Mouse (Mus musculus): ENCODE data around the gene Trpv6. TPM values are rescaled to one million over a fixed set of nuclear protein-coding genes. Genes with fewer than 3 reads are reported as not detected.

Trpv6 gene
- polyA plus RNA-seq, 1 experiment from 2014 or later: 10.0 TPM

DNA sequence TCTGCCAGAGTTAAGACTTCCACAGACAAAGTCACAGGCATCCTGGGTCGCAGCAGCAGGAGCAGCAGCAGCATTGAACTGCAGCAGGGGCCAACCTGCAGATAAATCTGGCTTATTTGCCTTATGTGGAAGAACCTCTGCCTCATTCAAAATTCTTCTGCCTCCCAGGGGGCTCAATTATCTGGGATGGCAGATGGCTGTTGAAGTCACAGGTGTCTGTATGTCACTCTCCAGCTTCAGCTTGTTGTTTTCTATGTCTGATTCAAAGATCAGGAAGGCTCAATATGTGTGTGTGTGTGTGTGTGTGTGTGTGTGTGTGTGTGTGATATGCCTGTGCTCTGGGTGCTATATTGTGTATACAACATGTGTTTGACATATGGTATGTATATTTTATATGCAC is 1.2 kb upstream of the Trpv6 start:
- Histone ChIP-seq H3K4me3 (replicated peaks; ENCODE audit: low read length) (no peak overlapping the region), H3K27ac (ENCODE audit: low read length) (no peak overlapping the region), H3K9me3 (replicated peaks; ENCODE audit: control insufficient read depth, low read length) (no peaks in the 10 kb centered on the region), H3K4me1 (ENCODE audit: control insufficient read depth, insufficient read depth, low read length) (no peaks in the 10 kb centered on the region), H3K4me2 (ENCODE audit: low read depth, low read length) (no peak overlapping the region), H3K36me3 (ENCODE audit: control insufficient read depth, insufficient read depth, low read length) (no peaks in the 10 kb centered on the region), H3K9ac (ENCODE audit: low read length) (no peak overlapping the region), H3K27me3 (ENCODE audit: control insufficient read depth, insufficient read depth, low read length) (no peaks in the 10 kb centered on the region)
- 29% methylated on average over 1 of the region's 1 CpGs for WGBS
- no peak for ATAC-seq (ENCODE audit: insufficient read depth, low FRiP score)

GRCm38 (mm10) chr6:41635211-41635610 is 994 bp downstream of the Trpv6 start:
- H3K9me3 ChIP-seq (replicated peaks; ENCODE audit: control insufficient read depth, low read length): no peaks in the 10 kb centered on the region
- peak overlapping the region; percentile 32 for H3K4me3 ChIP-seq (replicated peaks; ENCODE audit: low read length)
- H3K27ac ChIP-seq (ENCODE audit: low read length): no peak overlapping the region
- H3K36me3 ChIP-seq (ENCODE audit: control insufficient read depth, insufficient read depth, low read length): no peaks in the 10 kb centered on the region
- no peaks in the 10 kb centered on the region for H3K4me1 ChIP-seq (ENCODE audit: control insufficient read depth, insufficient read depth, low read length)
- no peak overlapping the region for H3K9ac ChIP-seq (ENCODE audit: low read length)
- 36% methylated on average over 1 of the region's 1 CpGs for WGBS
- no peaks in the 10 kb centered on the region for H3K27me3 ChIP-seq (ENCODE audit: control insufficient read depth, insufficient read depth, low read length)
- no peak for ATAC-seq (ENCODE audit: insufficient read depth, low FRiP score)
- peak overlapping the region; percentile 28 for H3K4me2 ChIP-seq (ENCODE audit: low read depth, low read length)

DNA sequence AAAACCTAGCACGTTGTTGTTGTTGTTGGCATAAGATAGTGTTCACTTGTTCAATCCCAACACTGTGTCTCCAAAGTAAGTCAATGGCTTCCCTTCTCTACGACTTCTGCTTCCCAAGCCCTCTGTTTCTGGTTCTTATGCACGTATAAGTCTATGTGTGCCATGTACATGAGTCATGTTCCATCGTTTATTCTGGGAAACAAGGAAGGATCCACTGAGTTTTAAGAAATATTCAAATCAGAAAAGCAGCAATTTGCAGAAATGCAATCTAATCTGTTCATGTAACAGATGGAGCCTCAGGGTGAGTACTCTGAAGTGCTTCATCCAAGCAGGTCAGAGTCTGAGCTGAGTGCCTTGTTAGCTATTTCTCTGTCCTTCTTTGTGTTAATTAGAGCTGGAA is 4.7 kb downstream of the Trpv6 start:
- Histone ChIP-seq H3K4me1 (ENCODE audit: control insufficient read depth, insufficient read depth, low read length) (no peaks in the 10 kb centered on the region), H3K4me3 (replicated peaks; ENCODE audit: low read length) (no peak overlapping the region), H3K9ac (ENCODE audit: low read length) (no peak overlapping the region), H3K4me2 (ENCODE audit: low read depth, low read length) (no peak overlapping the region), H3K27ac (ENCODE audit: low read length) (no peak overlapping the region), H3K27me3 (ENCODE audit: control insufficient read depth, insufficient read depth, low read length) (no peaks in the 10 kb centered on the region), H3K36me3 (ENCODE audit: control insufficient read depth, insufficient read depth, low read length) (no peaks in the 10 kb centered on the region), H3K9me3 (replicated peaks; ENCODE audit: control insufficient read depth, low read length) (no peaks in the 10 kb centered on the region)
- no peak for ATAC-seq (ENCODE audit: insufficient read depth, low FRiP score)
- WGBS: 74% methylated on average over 4 of the region's 4 CpGs

GRCm38 (mm10) chr6:41630791-41631190 is 5.4 kb downstream of the Trpv6 start:
- no peaks in the 10 kb centered on the region for H3K4me1 ChIP-seq (ENCODE audit: control insufficient read depth, insufficient read depth, low read length)
- no peak overlapping the region for H3K4me2 ChIP-seq (ENCODE audit: low read depth, low read length)
- H3K27ac ChIP-seq (ENCODE audit: low read length): no peak overlapping the region
- no peak for ATAC-seq (ENCODE audit: insufficient read depth, low FRiP score)
- no peaks in the 10 kb centered on the region for H3K27me3 ChIP-seq (ENCODE audit: control insufficient read depth, insufficient read depth, low read length)
- no peaks in the 10 kb centered on the region for H3K36me3 ChIP-seq (ENCODE audit: control insufficient read depth, insufficient read depth, low read length)
- no peaks in the 10 kb centered on the region for H3K9me3 ChIP-seq (replicated peaks; ENCODE audit: control insufficient read depth, low read length)
- no peak overlapping the region for H3K4me3 ChIP-seq (replicated peaks; ENCODE audit: low read length)
- 50% methylated on average over 2 of the region's 2 CpGs for WGBS
- no peak overlapping the region for H3K9ac ChIP-seq (ENCODE audit: low read length)

DNA sequence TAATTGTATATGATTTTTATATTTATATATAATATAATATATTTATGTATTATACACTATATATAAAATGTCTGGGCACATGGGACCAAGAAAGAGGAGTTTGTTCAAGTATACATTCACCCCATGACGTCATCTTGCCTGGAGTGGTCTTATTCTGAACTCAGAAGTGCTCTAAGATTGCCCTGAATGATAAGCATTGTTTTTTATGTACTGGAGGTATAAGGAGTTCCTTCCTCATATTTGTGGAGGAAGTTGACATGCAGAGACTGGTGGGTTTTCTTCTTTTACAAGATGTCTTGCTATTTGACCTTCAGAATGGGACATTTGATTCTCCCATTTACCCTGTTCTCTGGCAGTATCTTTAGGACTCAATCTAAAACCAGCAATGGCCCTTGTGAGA is 8.0 kb downstream of the Trpv6 start:
- no peaks in the 10 kb centered on the region for H3K27me3 ChIP-seq (ENCODE audit: control insufficient read depth, insufficient read depth, low read length)
- H3K4me2 ChIP-seq (ENCODE audit: low read depth, low read length): no peak overlapping the region
- ATAC-seq (ENCODE audit: insufficient read depth, low FRiP score): no peak
- WGBS: 65% methylated on average over 1 of the region's 1 CpGs
- H3K36me3 ChIP-seq (ENCODE audit: control insufficient read depth, insufficient read depth, low read length): no peaks in the 10 kb centered on the region
- no peaks in the 10 kb centered on the region for H3K9me3 ChIP-seq (replicated peaks; ENCODE audit: control insufficient read depth, low read length)
- no peak overlapping the region for H3K9ac ChIP-seq (ENCODE audit: low read length)
- no peak overlapping the region for H3K4me3 ChIP-seq (replicated peaks; ENCODE audit: low read length)
- no peaks in the 10 kb centered on the region for H3K4me1 ChIP-seq (ENCODE audit: control insufficient read depth, insufficient read depth, low read length)
- H3K27ac ChIP-seq (ENCODE audit: low read length): no peak overlapping the region

DNA sequence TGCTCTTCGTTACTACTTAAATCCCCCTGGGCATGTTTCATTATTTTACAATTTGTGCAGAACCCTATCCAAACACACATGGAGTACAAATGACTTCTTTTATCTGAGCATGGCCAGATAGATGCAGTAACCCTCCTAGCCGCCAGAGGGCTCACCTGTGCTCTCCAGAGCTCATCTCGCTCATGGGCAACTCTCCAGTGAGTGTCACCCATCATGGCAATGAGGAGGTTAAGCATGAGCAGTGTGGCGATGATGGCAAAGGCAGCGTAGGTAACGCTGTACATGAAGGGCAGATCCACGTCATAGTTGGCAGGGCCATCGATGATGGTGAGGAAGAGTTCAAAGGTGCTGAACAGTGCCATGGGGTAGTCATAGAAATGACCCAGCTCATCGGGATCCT is 13.5 kb downstream of the Trpv6 start:
- H3K27ac ChIP-seq (ENCODE audit: low read length): no peak overlapping the region
- H3K9me3 ChIP-seq (replicated peaks; ENCODE audit: control insufficient read depth, low read length): no peaks in the 10 kb centered on the region
- H3K36me3 ChIP-seq (ENCODE audit: control insufficient read depth, insufficient read depth, low read length): no peaks in the 10 kb centered on the region
- WGBS: 66% methylated on average over 9 of the region's 9 CpGs
- no peaks in the 10 kb centered on the region for H3K27me3 ChIP-seq (ENCODE audit: control insufficient read depth, insufficient read depth, low read length)
- no peak overlapping the region for H3K4me2 ChIP-seq (ENCODE audit: low read depth, low read length)
- no peak overlapping the region for H3K9ac ChIP-seq (ENCODE audit: low read length)
- no peak overlapping the region for H3K4me3 ChIP-seq (replicated peaks; ENCODE audit: low read length)
- ATAC-seq (ENCODE audit: insufficient read depth, low FRiP score): no peak
- no peaks in the 10 kb centered on the region for H3K4me1 ChIP-seq (ENCODE audit: control insufficient read depth, insufficient read depth, low read length)

DNA sequence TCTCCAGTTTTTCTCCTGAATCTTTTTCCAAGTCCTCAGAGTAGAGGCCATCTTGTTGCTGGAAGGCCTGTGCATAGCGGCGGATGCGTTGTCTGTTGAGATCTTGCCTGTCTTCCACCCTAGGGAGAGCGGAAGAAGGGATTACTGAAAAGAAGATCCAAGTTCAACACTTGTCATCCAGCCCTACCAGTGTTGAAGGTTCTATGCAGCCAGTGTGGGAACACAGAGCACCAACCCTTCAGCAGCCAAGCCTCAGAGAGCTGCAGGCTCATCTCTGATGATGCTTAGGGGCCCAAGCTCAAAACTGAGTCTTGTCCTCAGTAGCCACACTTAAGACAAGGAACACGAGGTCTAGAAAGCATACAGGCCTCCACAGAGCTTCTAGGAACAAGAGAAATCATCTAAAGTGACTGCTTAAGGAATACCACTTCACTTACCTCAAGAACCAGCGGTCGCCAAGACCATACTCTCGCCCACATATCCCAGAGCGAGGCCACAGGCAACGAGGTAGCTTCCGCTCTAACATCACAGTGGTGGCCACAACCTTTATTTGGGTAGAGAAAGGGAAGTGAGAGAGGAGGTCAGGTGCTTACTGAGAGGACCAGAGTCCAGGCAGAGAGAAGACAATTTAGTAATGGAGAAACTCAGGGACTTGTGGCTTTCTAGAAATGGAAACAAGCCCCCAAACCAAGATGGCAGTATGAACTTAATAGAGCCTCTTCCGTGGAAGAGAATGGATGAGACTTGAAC is 14.8 kb downstream of the Trpv6 start:
- H3K4me3 ChIP-seq (replicated peaks; ENCODE audit: low read length): no peak overlapping the region
- H3K9ac ChIP-seq (ENCODE audit: low read length): no peak overlapping the region
- no peak for ATAC-seq (ENCODE audit: insufficient read depth, low FRiP score)
- no peaks in the 10 kb centered on the region for H3K9me3 ChIP-seq (replicated peaks; ENCODE audit: control insufficient read depth, low read length)
- H3K4me2 ChIP-seq (ENCODE audit: low read depth, low read length): no peak overlapping the region
- H3K4me1 ChIP-seq (ENCODE audit: control insufficient read depth, insufficient read depth, low read length): no peaks in the 10 kb centered on the region
- H3K27ac ChIP-seq (ENCODE audit: low read length): no peak overlapping the region
- WGBS: 88% methylated on average over 12 of the region's 12 CpGs
- H3K36me3 ChIP-seq (ENCODE audit: control insufficient read depth, insufficient read depth, low read length): no peaks in the 10 kb centered on the region
- H3K27me3 ChIP-seq (ENCODE audit: control insufficient read depth, insufficient read depth, low read length): no peaks in the 10 kb centered on the region

DNA sequence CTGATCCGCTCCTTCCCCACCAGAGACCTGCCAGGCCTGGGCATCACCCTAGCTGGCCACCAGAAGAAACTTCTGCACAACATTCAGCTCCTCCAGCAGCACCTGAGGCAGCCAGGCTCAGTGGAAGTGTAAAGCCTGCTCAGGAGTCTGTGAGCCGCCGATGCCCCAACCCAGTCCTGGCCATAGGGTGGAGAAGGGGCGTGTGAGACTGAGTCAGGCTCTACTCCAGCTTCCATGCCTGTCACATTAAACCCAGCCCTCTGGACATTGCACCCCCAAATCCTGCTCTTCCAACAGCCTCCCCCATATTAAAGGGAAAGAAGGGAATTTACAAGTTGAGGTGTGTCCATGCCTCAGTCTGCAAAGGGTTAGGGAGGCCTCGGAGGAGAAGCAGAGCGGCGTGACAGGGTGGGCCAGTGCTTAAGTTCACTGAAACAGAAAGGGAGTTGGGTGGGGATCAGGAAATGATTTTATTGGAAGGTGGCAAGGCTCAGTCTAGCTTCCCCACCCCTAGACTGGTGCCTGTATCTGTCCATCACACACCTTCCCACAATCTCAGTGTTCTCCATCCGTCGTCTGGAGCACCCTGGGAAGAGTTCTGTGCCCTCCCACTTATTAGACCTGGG is 15.9 kb downstream of the Trpv6 start:
- no peaks in the 10 kb centered on the region for H3K27me3 ChIP-seq (ENCODE audit: control insufficient read depth, insufficient read depth, low read length)
- 0 out of 2 replicates have a peak, but pooled peaks have one; percentile 26 for ATAC-seq (ENCODE audit: insufficient read depth, low FRiP score)
- no peaks in the 10 kb centered on the region for H3K4me1 ChIP-seq (ENCODE audit: control insufficient read depth, insufficient read depth, low read length)
- no peaks in the 10 kb centered on the region for H3K9me3 ChIP-seq (replicated peaks; ENCODE audit: control insufficient read depth, low read length)
- H3K4me2 ChIP-seq (ENCODE audit: low read depth, low read length): no peak overlapping the region
- no peak overlapping the region for H3K9ac ChIP-seq (ENCODE audit: low read length)
- H3K27ac ChIP-seq (ENCODE audit: low read length): no peak overlapping the region
- no peak overlapping the region for H3K4me3 ChIP-seq (replicated peaks; ENCODE audit: low read length)
- no peaks in the 10 kb centered on the region for H3K36me3 ChIP-seq (ENCODE audit: control insufficient read depth, insufficient read depth, low read length)
- WGBS: 85% methylated on average over 9 of the region's 9 CpGs

DNA sequence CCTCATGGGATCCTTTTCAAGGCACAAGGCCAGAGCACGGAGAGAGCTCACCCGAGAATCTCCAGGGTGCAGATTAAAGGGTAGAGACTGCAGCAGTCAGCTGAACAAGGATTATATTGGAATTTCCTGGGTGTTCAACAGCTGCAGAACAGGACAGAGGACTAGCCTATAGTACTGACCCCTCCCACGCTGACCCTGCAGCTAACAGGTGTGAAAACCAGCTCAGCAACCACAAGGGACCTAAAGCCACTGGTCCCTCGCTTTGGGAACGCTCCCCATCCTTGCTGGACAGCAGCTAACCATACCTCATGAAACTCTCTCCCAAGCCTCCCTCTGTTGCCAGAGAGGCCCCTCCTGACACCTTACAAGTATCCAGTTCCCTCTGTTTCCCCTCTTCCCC is 28.6 kb downstream of the Trpv6 start:
- no peak for ATAC-seq (ENCODE audit: insufficient read depth, low FRiP score)
- Histone ChIP-seq H3K27me3 (ENCODE audit: control insufficient read depth, insufficient read depth, low read length) (no peaks in the 10 kb centered on the region), H3K4me3 (replicated peaks; ENCODE audit: low read length) (no peak overlapping the region), H3K36me3 (ENCODE audit: control insufficient read depth, insufficient read depth, low read length) (no peaks in the 10 kb centered on the region), H3K4me2 (ENCODE audit: low read depth, low read length) (no peak overlapping the region), H3K9ac (ENCODE audit: low read length) (no peak overlapping the region), H3K4me1 (ENCODE audit: control insufficient read depth, insufficient read depth, low read length) (0 out of 2 replicates have a peak, but pooled peaks cover 3% of the 10 kb centered on the region), H3K27ac (ENCODE audit: low read length) (no peak overlapping the region), H3K9me3 (replicated peaks; ENCODE audit: control insufficient read depth, low read length) (no peaks in the 10 kb centered on the region)
- WGBS: 65% methylated on average over 5 of the region's 5 CpGs
